Mouse (Mus musculus) v-Abl transformed pro-B cells (cell line): ENCODE data around the gene Traf3ip1.

Source experiments
- in situ Hi-C, 2 experiments: fragments of 400-800 bp; cut with MboI; formaldehyde crosslinking; loops; one replicate each; pipeline ENCODE4 v1.15.1; 2025; ENCODE audit not compliant: unreplicated experiment in 2 of 2

Traf3ip1 gene

DNA sequence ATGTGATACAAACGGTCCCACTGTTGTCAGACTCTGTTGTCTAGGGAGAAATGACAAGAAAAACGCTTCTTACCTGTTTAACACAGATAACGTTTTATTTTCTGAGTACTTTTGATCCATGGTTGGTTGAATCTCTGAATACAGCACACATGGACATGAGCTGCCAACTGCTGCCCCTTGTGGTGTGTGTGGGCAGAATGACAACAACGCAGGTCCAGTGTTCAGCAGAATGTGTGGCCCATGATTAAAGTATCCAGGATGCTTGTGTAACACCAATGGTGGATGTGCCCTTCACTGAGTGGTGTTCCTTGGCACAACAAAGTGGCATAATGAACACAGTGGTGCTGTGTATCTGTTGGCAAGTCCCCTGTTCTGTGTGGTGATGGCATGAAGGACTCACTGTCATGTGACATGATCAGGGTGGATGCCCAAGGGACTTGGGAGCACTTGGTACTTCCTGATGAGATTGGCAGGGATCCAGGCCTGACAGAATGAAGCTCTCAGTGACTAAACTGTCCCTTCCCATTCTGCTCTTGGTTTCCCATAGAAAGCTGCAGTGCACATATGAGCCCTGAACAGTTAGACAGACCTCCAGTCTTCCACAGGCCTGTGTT, 68.6 kb downstream of the Traf3ip1 start:
- in situ Hi-C loops = loop anchor here in 1 of 2 experiments (5.0 kb wide), 1 partner anchor 41 kb away; no protein-coding TSS in a partner anchor

DNA sequence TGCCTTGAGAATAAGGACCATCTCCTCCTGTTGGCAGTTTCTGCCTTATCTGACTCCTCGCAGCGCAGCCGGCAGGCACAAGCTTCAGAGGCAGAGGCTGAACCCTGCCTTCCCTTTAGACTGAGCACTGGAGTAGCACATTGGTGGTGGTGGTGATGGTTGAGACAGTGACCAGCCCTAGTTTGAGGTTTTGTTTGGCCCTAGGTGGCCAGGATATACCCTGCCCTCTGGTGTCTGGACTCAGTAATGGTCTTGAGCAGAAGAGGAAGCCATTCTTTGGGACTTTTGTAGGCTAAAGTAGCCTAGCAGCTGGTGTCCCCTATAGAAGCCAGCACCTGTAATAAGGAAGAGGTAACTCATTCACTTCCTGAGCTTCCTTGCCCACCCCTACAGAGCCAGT, 69.6 kb downstream of the Traf3ip1 start:
- in situ Hi-C loops = loop anchor here in 1 of 2 experiments (5.0 kb wide), 1 partner anchor 42 kb away; no protein-coding TSS in a partner anchor

DNA sequence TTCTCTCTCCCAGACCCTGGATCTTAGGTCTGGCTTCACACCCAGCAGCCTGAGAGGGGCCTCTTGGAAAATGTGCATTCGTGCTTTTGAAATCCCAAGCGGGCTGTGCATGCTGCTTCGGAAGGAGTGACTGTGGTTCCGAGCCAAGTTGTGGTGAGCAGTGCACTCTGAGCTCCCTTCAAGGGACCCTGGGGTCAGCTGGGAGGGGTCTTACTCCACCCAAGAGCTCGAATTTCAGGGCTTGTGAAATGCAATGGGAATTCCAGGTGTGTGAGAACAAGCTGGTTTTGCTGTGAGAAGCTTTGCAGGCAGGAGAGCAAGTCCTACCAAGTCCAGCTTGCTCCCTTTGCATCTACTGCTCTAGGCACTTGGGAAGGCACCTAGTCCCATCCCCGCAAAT, 70.2 kb downstream of the Traf3ip1 start:
- in situ Hi-C loops = loop anchor here in 1 of 2 experiments (5.0 kb wide), 1 partner anchor 42 kb away; no protein-coding TSS in a partner anchor

DNA sequence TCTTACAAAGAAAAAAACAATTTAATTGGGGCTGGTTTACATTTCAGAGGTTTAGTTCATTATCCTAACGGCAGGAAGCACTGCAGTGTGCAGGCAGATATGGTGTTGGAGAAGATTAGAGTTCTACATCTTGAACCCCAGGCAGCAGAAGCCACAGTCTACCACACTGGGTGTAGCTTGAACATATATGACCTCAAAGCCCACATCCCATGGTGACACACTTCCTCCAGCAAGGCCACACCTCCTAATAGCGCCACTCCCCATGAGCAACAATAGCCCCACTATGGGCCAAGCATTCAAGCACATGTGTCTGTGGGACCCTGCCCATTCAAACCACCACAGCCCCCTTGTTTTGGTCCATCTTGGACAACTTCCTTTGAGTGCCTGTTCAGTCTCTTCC, 72.8 kb downstream of the Traf3ip1 start:
- in situ Hi-C loops = no loop called here

DNA sequence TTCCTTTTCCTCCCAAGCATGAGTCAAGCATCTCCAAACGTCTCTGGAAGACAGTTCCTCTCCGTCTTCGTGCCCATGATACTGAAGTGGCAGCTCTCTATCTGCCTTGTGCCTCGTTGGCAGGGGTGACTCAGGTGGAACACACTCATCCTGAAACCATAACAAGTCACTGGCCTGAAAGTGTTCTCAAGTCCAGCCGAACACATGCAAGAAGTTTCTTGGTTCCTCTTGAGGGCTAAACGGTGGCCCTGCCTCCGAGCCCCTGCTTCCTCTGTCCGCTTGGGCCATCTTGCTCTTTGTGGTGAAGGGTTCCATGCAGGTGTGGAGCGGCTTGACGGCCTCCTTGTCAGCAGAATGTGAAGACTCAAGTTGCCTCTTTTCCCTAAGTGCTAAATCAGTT, 78.0 kb downstream of the Traf3ip1 start:
- in situ Hi-C loops = no loop called here

DNA sequence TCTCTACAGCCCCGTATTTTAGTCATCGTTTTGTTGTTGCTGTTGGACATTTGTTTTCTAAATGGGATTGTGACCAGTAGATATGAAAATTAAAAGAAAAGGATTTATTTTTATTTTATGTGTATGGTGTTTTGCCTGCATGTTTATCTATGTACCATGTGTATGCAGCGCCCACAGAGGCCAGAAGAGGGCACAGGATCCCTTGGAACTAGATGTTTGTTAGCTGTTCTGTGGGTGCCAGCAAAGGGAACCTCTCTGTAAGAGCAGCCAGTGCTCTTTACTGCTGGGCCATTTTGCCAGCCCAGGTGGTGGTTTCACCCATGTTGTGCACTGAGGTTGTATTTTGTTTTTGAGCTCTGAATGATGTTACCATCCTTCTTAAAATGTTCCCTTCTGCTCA, 79.8 kb downstream of the Traf3ip1 start:
- in situ Hi-C loops = no loop called here

DNA sequence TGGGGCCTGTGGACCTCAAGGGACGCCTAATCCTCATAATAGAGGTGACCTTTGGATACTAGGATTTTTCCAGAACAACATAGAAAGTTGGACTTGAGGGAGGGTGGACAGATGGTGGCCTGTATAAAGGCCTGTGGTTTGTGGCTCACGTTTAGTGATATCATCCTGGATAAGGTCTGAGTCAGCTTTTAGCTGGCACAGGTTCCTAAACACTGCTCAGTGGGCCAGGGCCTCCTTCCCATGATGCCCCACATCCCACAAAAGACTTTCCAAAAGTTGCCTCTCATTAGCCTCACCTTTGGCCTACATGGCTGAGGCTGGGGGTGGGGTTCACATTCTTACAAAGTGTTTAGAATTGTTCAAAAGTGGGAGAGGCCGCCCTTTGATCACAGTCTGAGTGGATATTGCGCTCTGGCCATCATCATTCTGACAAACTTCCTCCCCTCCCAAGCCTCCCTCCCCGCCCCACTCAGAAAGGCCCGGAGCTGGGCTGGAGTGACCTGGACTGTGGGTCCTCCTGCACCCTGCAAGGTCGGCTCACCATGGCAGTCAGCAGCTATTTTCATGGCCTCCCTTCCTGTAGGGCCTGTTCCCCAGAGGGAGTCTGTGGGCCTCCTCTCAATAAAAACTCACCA, 83.6 kb downstream of the Traf3ip1 start:
- in situ Hi-C loops = no loop called here
